Mouse (Mus musculus): ENCODE measurements around the gene Llgl2. TPM values are rescaled to one million over a fixed set of nuclear protein-coding genes. Genes with fewer than 3 reads are reported as not detected.
A peak's percentile ranks its signal among the peaks of the same experiment; 100 is the strongest.

Gene Llgl2
- polyA plus RNA-seq, 1 experiment from 2014 or later: 4.9 TPM

DNA sequence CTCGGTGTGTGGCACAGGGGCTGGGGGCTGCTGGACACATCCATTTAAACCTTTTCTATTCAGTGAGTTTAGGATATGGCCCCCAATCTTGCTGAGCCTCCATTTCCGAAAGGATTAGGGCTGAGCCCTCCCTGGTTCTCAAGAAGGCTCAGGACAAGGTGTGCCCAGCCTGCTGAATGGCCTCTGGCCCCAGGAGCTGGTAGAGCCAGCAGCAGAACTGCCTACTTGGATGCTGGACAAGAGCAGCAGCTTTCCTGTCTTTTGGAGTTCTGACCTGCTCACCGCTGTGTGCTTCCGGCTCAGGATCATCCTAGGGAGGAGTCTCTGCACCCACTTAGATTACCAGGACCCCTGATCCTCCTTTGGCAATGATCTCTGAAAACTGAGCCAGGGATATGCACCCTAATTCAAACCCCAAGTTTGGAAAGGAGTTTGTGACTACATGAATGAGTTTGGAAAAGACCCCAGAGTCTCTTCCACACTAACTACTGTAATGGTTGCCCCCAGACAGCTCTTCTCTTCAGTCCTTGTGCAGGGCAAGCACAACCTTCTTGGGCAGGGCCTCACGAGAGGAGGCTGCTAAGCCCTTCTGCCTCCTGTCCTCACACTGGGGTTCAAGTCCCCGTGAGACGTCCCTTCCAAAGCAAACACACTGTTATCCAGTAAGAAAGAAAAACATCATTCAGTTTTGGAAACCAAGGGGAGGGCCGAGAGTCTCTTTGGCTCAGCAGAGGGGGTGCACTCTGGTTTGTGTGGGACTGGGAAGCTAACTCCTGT is 76.9 kb downstream of the Llgl2 start:
- WGBS: 69% methylated on average over 8 of the region's 8 CpGs
- Histone ChIP-seq H3K27ac (replicated peaks; ENCODE audit: low read depth, low read length) (no peak overlapping the region), H3K36me3 (replicated peaks; ENCODE audit: control insufficient read depth, insufficient read depth, low read depth, low read length) (no peaks in the 10 kb centered on the region), H3K9me3 (replicated peaks; ENCODE audit: control insufficient read depth, low read length) (no peaks in the 10 kb centered on the region), H3K4me2 (ENCODE audit: low read depth, low read length) (no peak overlapping the region), H3K4me3 (ENCODE audit: low read depth, low read length) (no peak overlapping the region), H3K27me3 (ENCODE audit: control insufficient read depth, insufficient read depth, low read length) (no peaks in the 10 kb centered on the region), H3K4me1 (ENCODE audit: control insufficient read depth, insufficient read depth, low read length) (peaks cover 3% of the 10 kb centered on the region; the same call in 1 of the 2 replicates), H3K9ac (replicated peaks; ENCODE audit: low read length) (no peak overlapping the region; the same call in 1 of the 2 replicates)
- ATAC-seq (replicated peaks; ENCODE audit: insufficient number of reproducible peaks, low FRiP score, low TSS enrichment, low read depth): no peak
- DNase-seq (ENCODE audit: low spot score): no peak

DNA sequence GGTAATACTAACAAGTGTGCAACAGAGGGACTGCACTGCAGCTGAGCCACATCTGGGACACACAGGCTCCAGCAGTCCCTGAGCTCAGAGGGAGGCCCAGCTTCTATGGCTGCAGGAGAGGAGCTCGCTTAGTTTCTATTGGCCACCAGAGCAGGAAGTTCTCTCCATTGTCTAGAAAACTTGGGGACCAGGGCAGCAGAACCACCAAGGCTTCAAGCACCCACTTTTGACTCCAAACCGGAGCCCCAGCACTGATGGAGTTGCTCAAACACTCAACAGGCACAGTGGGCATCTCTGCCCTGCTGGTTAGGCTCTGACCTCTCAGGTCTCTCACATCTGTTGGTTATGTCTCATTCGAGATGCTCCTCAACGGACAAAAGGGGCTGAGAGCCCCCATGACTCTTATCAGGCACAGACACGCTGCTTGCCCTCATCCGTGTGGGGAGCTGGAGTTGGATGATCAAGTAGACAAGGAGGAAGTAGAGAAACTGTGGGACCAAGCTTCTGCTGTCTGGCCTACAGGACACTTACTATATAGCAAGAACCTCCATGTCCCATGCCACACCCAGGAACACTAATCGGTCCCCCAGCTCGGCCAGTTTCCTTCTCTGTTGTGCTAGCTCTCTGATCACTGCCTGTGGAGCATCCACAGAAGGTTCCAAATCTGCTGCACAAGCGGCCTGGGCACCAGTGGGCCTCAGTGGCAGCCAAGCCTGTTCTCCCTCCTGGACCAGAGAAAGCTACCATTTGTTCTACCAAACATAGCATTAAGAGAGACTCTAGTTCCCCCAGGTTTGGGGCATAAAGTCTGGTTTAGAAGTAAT is 77.7 kb downstream of the Llgl2 start:
- no peak for ATAC-seq (replicated peaks; ENCODE audit: insufficient number of reproducible peaks, low FRiP score, low TSS enrichment, low read depth)
- Histone ChIP-seq H3K4me2 (ENCODE audit: low read depth, low read length) (no peak overlapping the region), H3K27ac (replicated peaks; ENCODE audit: low read depth, low read length) (0 out of 2 replicates have a peak overlapping the region, but pooled peaks have one; percentile 7), H3K27me3 (ENCODE audit: control insufficient read depth, insufficient read depth, low read length) (no peaks in the 10 kb centered on the region), H3K4me3 (ENCODE audit: low read depth, low read length) (no peak overlapping the region), H3K9me3 (replicated peaks; ENCODE audit: control insufficient read depth, low read length) (no peaks in the 10 kb centered on the region), H3K36me3 (replicated peaks; ENCODE audit: control insufficient read depth, insufficient read depth, low read depth, low read length) (no peaks in the 10 kb centered on the region), H3K9ac (replicated peaks; ENCODE audit: low read length) (no peak overlapping the region), H3K4me1 (ENCODE audit: control insufficient read depth, insufficient read depth, low read length) (peaks cover 3% of the 10 kb centered on the region; the same call in 1 of the 2 replicates)
- 90% methylated on average over 9 of the region's 9 CpGs for WGBS
- no peak for DNase-seq (ENCODE audit: low spot score)

DNA sequence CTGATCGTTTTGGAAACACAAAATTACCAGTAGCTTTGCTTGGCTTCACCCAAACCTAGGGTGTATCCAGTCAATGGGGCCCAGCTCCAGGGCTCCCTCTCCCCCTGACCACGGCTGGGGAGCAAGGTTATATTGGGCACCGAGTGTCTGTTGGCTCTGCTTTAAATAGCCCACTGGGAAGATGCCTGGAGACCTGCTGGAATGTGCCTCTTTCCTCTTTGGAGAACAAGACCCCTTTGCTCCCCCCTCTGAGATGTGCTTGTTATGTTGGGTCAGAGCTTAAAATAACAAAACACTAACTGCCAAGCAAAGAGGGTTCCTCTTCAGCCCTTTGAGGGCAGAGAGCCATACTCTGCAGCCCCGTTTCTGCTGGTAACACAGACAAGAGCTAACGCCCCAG is 78.3 kb downstream of the Llgl2 start:
- peaks cover 3% of the 10 kb centered on the region; the same call in 1 of the 2 replicates for H3K4me1 ChIP-seq (ENCODE audit: control insufficient read depth, insufficient read depth, low read length)

DNA sequence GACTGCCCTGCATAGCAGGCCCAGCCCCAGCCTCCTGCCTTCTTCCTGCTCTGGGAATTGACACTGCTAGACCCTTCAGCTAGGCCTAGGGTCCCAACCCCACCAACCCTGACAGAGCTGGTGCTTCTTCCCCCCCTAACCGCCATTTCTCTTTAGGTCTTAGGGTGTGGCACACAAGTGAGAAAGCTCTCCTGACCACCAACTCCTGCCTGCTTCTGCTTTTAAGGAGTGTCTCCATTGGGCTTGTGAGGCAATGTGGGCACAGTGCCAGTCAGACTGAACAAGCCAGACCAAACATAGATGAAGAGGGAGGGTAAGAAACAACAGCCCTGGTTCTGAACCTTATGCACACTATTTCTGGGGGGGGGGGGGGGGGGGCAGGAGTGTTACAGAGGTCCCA is 79.0 kb downstream of the Llgl2 start:
- no peak overlapping the region for H3K4me3 ChIP-seq (ENCODE audit: low read depth, low read length)
- DNase-seq (ENCODE audit: low spot score) (no peak), ATAC-seq (replicated peaks; ENCODE audit: insufficient number of reproducible peaks, low FRiP score, low TSS enrichment, low read depth) (no peak)
- H3K9me3 ChIP-seq (replicated peaks; ENCODE audit: control insufficient read depth, low read length): no peaks in the 10 kb centered on the region
- H3K27ac ChIP-seq (replicated peaks; ENCODE audit: low read depth, low read length): 0 out of 2 replicates have a peak overlapping the region, but pooled peaks have one; percentile 52
- no peak overlapping the region for H3K4me2 ChIP-seq (ENCODE audit: low read depth, low read length)
- no peak overlapping the region for H3K9ac ChIP-seq (replicated peaks; ENCODE audit: low read length)
- H3K4me1 ChIP-seq (ENCODE audit: control insufficient read depth, insufficient read depth, low read length): peaks cover 3% of the 10 kb centered on the region; the same call in 1 of the 2 replicates
- no peaks in the 10 kb centered on the region for H3K27me3 ChIP-seq (ENCODE audit: control insufficient read depth, insufficient read depth, low read length)
- WGBS: 94% methylated on average over 1 of the region's 1 CpGs
- H3K36me3 ChIP-seq (replicated peaks; ENCODE audit: control insufficient read depth, insufficient read depth, low read depth, low read length): no peaks in the 10 kb centered on the region

More for the DNA sequence above, 78.3 kb downstream of the Llgl2 start:
- ATAC-seq (replicated peaks; ENCODE audit: insufficient number of reproducible peaks, low FRiP score, low TSS enrichment, low read depth) (no peak), DNase-seq (ENCODE audit: low spot score) (no peak)
- Histone ChIP-seq H3K27me3 (ENCODE audit: control insufficient read depth, insufficient read depth, low read length) (no peaks in the 10 kb centered on the region), H3K4me3 (ENCODE audit: low read depth, low read length) (no peak overlapping the region), H3K4me2 (ENCODE audit: low read depth, low read length) (no peak overlapping the region), H3K36me3 (replicated peaks; ENCODE audit: control insufficient read depth, insufficient read depth, low read depth, low read length) (no peaks in the 10 kb centered on the region), H3K9ac (replicated peaks; ENCODE audit: low read length) (no peak overlapping the region), H3K9me3 (replicated peaks; ENCODE audit: control insufficient read depth, low read length) (no peaks in the 10 kb centered on the region), H3K27ac (replicated peaks; ENCODE audit: low read depth, low read length) (0 out of 2 replicates have a peak overlapping the region, but pooled peaks have one; percentile 52)
- 70% methylated on average over 5 of the region's 5 CpGs for WGBS

DNA sequence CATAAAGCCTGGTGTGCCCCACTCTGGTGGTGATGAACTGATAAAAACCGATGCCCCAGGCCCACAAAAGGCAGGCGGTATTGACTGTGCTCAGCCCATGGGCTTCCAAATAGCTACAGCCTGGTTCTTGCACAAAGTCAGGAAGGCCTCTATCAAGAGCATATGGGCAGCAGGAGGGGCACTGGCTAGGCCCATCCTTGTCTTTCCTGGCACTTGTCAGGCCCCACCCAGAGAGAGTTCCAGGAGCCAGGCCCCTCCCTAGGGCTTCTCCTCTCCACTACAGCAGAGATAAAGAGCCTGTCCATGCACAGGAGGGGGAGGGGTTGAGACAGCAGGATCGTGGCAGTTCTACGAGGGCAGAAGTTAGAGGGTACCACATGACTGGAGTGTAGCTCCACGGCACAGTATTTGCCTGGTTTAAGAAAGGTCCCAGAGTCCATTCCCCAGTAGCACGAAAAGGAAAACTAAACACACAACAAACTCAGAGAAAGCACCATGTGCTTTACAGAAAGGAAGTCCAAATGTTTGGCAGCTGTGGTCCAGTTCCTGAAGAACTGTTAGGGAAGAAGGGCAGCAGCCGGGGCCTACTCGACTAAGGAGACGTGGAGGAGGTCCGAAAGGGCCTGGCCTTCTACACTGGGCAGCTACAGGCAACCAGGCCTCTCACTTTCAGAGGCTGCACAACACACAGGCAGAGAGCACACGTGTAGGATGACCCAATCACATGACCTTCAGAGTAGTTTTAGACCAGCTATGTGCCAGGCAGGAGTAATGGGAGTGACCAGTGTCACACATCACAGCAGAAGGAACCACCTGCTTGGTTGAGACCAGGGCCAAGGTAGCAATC is 79.8 kb downstream of the Llgl2 start:
- Histone ChIP-seq H3K4me2 (ENCODE audit: low read depth, low read length) (no peak overlapping the region), H3K4me3 (ENCODE audit: low read depth, low read length) (no peak overlapping the region), H3K27me3 (ENCODE audit: control insufficient read depth, insufficient read depth, low read length) (no peaks in the 10 kb centered on the region), H3K36me3 (replicated peaks; ENCODE audit: control insufficient read depth, insufficient read depth, low read depth, low read length) (no peaks in the 10 kb centered on the region), H3K4me1 (ENCODE audit: control insufficient read depth, insufficient read depth, low read length) (peaks cover 3% of the 10 kb centered on the region; the same call in 1 of the 2 replicates), H3K9me3 (replicated peaks; ENCODE audit: control insufficient read depth, low read length) (no peaks in the 10 kb centered on the region), H3K27ac (replicated peaks; ENCODE audit: low read depth, low read length) (no peak overlapping the region), H3K9ac (replicated peaks; ENCODE audit: low read length) (no peak overlapping the region)
- DNase-seq (ENCODE audit: low spot score) (no peak), ATAC-seq (replicated peaks; ENCODE audit: insufficient number of reproducible peaks, low FRiP score, low TSS enrichment, low read depth) (no peak)
- WGBS: 74% methylated on average over 11 of the region's 11 CpGs

DNA sequence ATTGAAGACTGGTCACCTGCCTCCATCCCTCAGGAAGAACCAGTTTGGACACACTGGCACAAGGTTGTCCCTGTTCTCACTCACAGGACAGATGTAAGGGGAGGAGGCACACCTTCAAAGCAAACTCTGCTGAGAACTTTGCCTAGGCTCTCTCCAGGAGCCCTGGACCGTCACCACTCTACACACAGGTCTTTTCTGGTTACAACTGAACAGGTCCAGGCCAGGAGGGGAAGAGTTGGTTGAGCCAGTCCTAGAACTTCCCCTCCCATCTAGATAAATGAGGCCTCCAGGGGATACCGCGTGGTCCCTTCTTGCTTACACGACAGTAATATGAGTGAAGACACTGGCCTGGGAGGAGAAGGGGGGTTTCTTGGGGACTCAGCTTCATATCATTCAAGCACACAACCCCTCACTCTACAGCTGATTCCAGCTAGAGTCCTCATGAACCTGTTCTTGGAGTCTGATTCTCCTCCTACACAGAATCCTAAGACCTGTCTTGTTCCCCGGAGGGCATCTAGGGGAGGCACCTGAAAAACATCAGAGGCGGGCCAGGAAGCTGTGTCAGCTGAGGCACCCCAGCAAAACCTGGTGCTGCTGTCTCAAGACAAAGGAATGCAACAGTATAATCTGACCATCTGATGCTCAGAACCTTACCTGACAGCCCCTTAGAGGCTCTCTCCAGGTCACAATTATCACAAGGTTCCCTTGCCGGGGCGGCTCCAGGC is 80.5 kb downstream of the Llgl2 start:
- Histone ChIP-seq H3K4me3 (ENCODE audit: low read depth, low read length) (no peak overlapping the region), H3K4me1 (ENCODE audit: control insufficient read depth, insufficient read depth, low read length) (peaks cover 3% of the 10 kb centered on the region; the same call in 1 of the 2 replicates)
- no peak for ATAC-seq (replicated peaks; ENCODE audit: insufficient number of reproducible peaks, low FRiP score, low TSS enrichment, low read depth)

More for the DNA sequence above, 80.5 kb downstream of the Llgl2 start:
- Histone ChIP-seq H3K4me2 (ENCODE audit: low read depth, low read length) (no peak overlapping the region), H3K27ac (replicated peaks; ENCODE audit: low read depth, low read length) (0 out of 2 replicates have a peak overlapping the region, but pooled peaks have one; percentile 13), H3K9me3 (replicated peaks; ENCODE audit: control insufficient read depth, low read length) (no peaks in the 10 kb centered on the region), H3K9ac (replicated peaks; ENCODE audit: low read length) (no peak overlapping the region), H3K36me3 (replicated peaks; ENCODE audit: control insufficient read depth, insufficient read depth, low read depth, low read length) (no peaks in the 10 kb centered on the region), H3K27me3 (ENCODE audit: control insufficient read depth, insufficient read depth, low read length) (no peaks in the 10 kb centered on the region)
- DNase-seq (ENCODE audit: low spot score): peak; percentile 29
- WGBS: 72% methylated on average over 8 of the region's 8 CpGs

All from embryonic facial prominence, embryonic 11.5 days (tissue).